Mouse (Mus musculus) megakaryocyte progenitor cell, adult 5-6 weeks (primary cell): Measurements from ENCODE around the gene Pdcd1lg2. TPM values are rescaled to one million over a fixed set of nuclear protein-coding genes. Genes with fewer than 3 reads are reported as not detected.

Experiments used
- ATAC-seq: replicated peaks from 2 replicates; pipeline ENCODE4 v1.8.0; 2016; ENCODE audit warnings: mild to moderate bottlenecking, moderate TSS enrichment, inconsistent platforms; ENCODE audit not compliant: poor library complexity
- total RNA-seq, 2 experiments: library from RNA; stranded (forward) in 1 of 2; stranded (reverse) in 1 of 2; fragments of 157-497, 149-512 nt in 1 of 2; fragments of 200-1000 nt in 1 of 2; gene quantifications; 2 replicates each; pipeline versions ENCODE4 v1.2.3 to v1.2.4; 2015 to 2017

Pdcd1lg2 gene
- total RNA-seq, 2 experiments from 2014 or later: not detected

GRCm38 (mm10) chr19:29417188-29417587 lies 6.5 kb downstream of the Pdcd1lg2 start:
- peak; percentile 17; the same call in 1 of the 2 replicates for ATAC-seq

- ATAC-seq: no peak
Measured at GRCm38 (mm10) chr19:29417894-29418293, 7.2 kb downstream of the Pdcd1lg2 start.

- peak; percentile 51 for ATAC-seq
Measured at GRCm38 (mm10) chr19:29418661-29419115, 8.0 kb downstream of the Pdcd1lg2 start.

GRCm38 (mm10) chr19:29419506-29419905 lies 8.8 kb downstream of the Pdcd1lg2 start:
- no peak for ATAC-seq

GRCm38 (mm10) chr19:29419946-29420345 lies 9.2 kb downstream of the Pdcd1lg2 start:
- peak; percentile 32 for ATAC-seq

- ATAC-seq: no peak
Measured at GRCm38 (mm10) chr19:29420397-29420796, 9.7 kb downstream of the Pdcd1lg2 start.

GRCm38 (mm10) chr19:29422013-29422645 lies 11.4 kb downstream of the Pdcd1lg2 start:
- ATAC-seq: no peak

- no peak for ATAC-seq
Measured at GRCm38 (mm10) chr19:29422796-29423195, 12.1 kb downstream of the Pdcd1lg2 start.

GRCm38 (mm10) chr19:29430516-29430915 lies 19.8 kb downstream of the Pdcd1lg2 start:
- ATAC-seq: peak; percentile 26; the same call in 1 of the 2 replicates

- peak; percentile 98 for ATAC-seq
Measured at GRCm38 (mm10) chr19:29430953-29431352, 20.2 kb downstream of the Pdcd1lg2 start.

GRCm38 (mm10) chr19:29436793-29437479 lies 26.2 kb downstream of the Pdcd1lg2 start:
- ATAC-seq: no peak

- ATAC-seq: no peak
Measured at GRCm38 (mm10) chr19:29437849-29438248, 27.1 kb downstream of the Pdcd1lg2 start.

- no peak for ATAC-seq
Measured at GRCm38 (mm10) chr19:29439242-29439641, 28.5 kb downstream of the Pdcd1lg2 start.

GRCm38 (mm10) chr19:29442492-29442891 lies 31.8 kb downstream of the Pdcd1lg2 start:
- ATAC-seq: no peak

GRCm38 (mm10) chr19:29444364-29444763 lies 33.6 kb downstream of the Pdcd1lg2 start:
- no peak for ATAC-seq

GRCm38 (mm10) chr19:29448373-29448772 lies 37.7 kb downstream of the Pdcd1lg2 start:
- peak; percentile 82 for ATAC-seq

GRCm38 (mm10) chr19:29450376-29450775 lies 39.7 kb downstream of the Pdcd1lg2 start:
- no peak for ATAC-seq

GRCm38 (mm10) chr19:29454141-29454601 lies 43.5 kb downstream of the Pdcd1lg2 start:
- peak; percentile 57 for ATAC-seq

- no peak for ATAC-seq
Measured at GRCm38 (mm10) chr19:29455156-29455555, 44.4 kb downstream of the Pdcd1lg2 start.

- no peak for ATAC-seq
Measured at GRCm38 (mm10) chr19:29457982-29458381, 47.3 kb downstream of the Pdcd1lg2 start.

GRCm38 (mm10) chr19:29462462-29462861 lies 51.7 kb downstream of the Pdcd1lg2 start:
- ATAC-seq: peak; percentile 88
